Mouse (Mus musculus) myocyte (in vitro differentiated cells): ENCODE results near the gene Emid1.

Experiments
- CEBPB ChIP-seq: IDR thresholded peaks from 2 replicates; pipeline ENCODE4 v1.6.1; 2011; ENCODE audit warnings: mild to moderate bottlenecking, moderate library complexity; ENCODE audit not compliant: poor library complexity, insufficient read depth, severe bottlenecking
- MAX ChIP-seq: IDR thresholded peaks from one replicate; pipeline ENCODE4 v1.6.1; 2011; ENCODE audit warnings: low read depth, mild to moderate bottlenecking, control low read depth
- MYOD1 ChIP-seq, 3 experiments: IDR thresholded peaks; one replicate each; pipeline ENCODE4 v1.6.1; 2011; ENCODE audit warnings: control low read depth in 2 of 3, low read depth in 2 of 3, mild to moderate bottlenecking in 2 of 3, moderate library complexity in 1 of 3; ENCODE audit not compliant: insufficient read length in 2 of 3, control insufficient read depth in 1 of 3
- POLR2A ChIP-seq: IDR thresholded peaks from one replicate; pipeline ENCODE4 v1.6.1; 2011; ENCODE audit warnings: low read depth, mild to moderate bottlenecking, control low read depth, moderate library complexity; ENCODE audit not compliant: insufficient read length
- POLR2AphosphoS2 ChIP-seq: IDR thresholded peaks from one replicate; pipeline ENCODE4 v1.6.1; 2011; ENCODE audit warnings: low read depth, control low read depth; ENCODE audit not compliant: insufficient read length
- REST ChIP-seq: IDR thresholded peaks from one replicate; pipeline ENCODE4 v1.6.1; 2011; ENCODE audit warnings: mild to moderate bottlenecking, control low read depth, moderate library complexity; ENCODE audit not compliant: insufficient read depth, insufficient read length
- TCF3 ChIP-seq: IDR thresholded peaks from one replicate; pipeline ENCODE4 v1.6.1; 2011; ENCODE audit warnings: low read depth, control low read depth; ENCODE audit not compliant: insufficient read length
- USF1 ChIP-seq: IDR thresholded peaks from one replicate; pipeline ENCODE4 v1.6.1; 2011; ENCODE audit warnings: low read depth, mild to moderate bottlenecking, control low read depth, moderate library complexity

- peak in 2 of 3 experiments; percentile 75 to 76 for TF ChIP-seq MYOD1 (IDR thresholded peaks at IDR 0.05; ENCODE audit: control insufficient read depth in 1 of 3, insufficient read length in 2 of 3, low read depth in 2 of 3)
- TF ChIP-seq POLR2A, result no peak
- TF ChIP-seq CEBPB, result no peak
- TF ChIP-seq TCF3, result no peak
- TF ChIP-seq USF1, result no peak
- TF ChIP-seq REST, result no peak
- TF ChIP-seq POLR2AphosphoS2, result no peak
- no peak for TF ChIP-seq MAX
These were observed 91.2 kb downstream of the Emid1 start for GRCm38 (mm10) chr11:5060756-5061412.
